Mouse (Mus musculus) adrenal gland, postnatal 0 days (tissue): ENCODE results near the gene Rcor2. TPM values are rescaled to one million over a fixed set of nuclear protein-coding genes. Genes with fewer than 3 reads are reported as not detected.

ENCODE experiments used
- polyA plus RNA-seq: library from polyadenylated mRNA; unstranded; fragments of >200 nt; fragmentation: Nextera tagmentation; extraction: Ambion mirVana; gene quantifications from 2 replicates; pipeline ENCODE4 v1.2.1, GENCODE M21; 2015

Gene Rcor2
- polyA plus RNA-seq = 4.2 and 4.9 TPM in 2 replicates

DNA sequence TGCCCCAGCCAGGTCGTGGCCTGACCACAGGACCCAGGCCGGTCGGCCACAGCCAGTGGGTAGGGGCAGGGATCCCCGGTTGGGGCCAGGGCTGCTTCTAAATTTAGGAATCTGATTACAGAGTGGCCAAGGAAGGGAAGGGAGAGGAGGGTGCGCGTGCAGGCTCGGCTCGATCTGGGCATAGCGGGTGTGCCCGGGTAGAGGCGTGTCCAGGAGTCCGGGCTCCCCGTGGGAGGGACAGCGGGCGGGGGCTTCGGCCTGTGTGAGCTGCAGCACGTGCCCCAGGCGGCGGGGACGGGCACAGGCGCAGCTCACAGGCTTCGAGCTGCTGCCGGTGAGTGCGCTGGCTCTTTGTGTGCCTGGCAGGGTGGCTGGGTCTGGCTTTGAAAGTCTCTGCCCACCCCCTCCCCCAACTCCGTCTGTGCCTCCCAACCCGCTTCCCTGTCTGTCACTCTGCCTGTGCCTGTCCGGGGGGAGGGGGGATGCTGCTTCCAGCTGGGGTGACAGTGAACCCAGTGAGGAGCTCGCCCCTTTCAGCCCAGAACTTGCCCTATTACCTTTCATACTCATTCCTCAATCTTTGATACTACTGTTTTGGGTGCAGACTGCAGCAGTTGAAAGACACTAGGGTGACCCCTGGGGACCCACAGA lies at the start of gene Rcor2:
Gene Rcor2 (plus strand): TSS at position 235 of the 651 bp plus-strand sequence.

DNA sequence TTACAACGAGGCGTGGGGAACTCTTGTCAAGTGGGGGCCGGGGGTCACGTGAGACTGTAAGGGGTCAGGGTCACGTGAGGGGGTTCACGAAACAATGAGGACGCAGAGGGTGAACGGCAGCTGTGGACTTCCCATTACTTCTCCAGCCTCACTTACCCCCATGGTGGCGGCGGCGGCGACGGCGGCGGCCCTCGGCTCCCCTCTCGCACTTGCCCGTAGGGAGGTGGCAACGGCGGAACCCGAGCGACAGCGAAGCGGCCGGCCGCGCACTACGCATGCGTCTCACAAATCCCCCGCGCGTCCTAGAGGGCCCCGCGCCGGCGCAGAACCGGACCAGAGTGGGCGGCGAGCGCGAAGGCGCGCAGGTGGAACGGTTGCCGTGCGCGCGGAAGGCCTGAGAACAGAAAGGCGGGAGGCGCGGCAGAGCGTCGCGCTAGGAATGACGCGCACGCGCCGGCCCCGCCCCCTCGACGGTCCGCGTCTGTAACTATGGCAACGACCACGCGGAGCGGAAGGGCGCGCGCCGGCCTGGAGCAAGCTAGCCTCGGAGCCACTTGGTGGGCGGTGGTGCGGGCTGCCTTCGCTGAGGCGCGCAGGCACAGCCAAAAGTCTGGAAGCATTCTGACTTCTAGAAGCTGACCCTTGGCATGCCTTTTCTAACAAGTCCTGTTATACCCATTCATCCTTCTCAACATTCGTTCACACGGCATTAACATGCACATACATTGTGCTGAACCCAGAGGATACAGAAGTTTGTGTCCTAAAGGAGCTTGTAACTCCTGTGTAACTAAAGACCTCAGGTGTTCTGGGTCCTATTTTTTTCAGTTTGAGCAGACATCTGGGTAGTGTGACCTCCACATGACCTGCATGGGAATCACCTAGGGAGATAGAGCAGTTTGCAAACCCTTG lies 26.1 kb upstream of the Rcor2 start, which contains the start of gene Naa40:
Gene Naa40 (minus strand): TSS at position 402 of the 909 bp plus-strand sequence.

Other genes with a start within 250 kb of the Rcor2 start
- 8.6 and 12.4 TPM in 2 replicates for gene Fermt3, start 247.9 kb upstream of the Rcor2 start, polyA plus RNA-seq
- gene Stip1, start 227.4 kb upstream of the Rcor2 start, polyA plus RNA-seq = 63.4 and 96.8 TPM in 2 replicates
- gene Macrod1, start 210.5 kb upstream of the Rcor2 start, polyA plus RNA-seq = 20.7 and 38.8 TPM in 2 replicates
- 2.6 and 4.1 TPM in 2 replicates for gene Flrt1, start 161.6 kb upstream of the Rcor2 start, polyA plus RNA-seq
- 131 and 158 TPM in 2 replicates for gene Otub1, start 61.0 kb upstream of the Rcor2 start, polyA plus RNA-seq
- gene Cox8a, start 49.7 kb upstream of the Rcor2 start, polyA plus RNA-seq = 1,475 and 1,664 TPM in 2 replicates
- gene Naa40, start 26.1 kb upstream of the Rcor2 start, polyA plus RNA-seq = 15.9 and 22.8 TPM in 2 replicates
- gene Mark2, start 74.5 kb downstream of the Rcor2 start, polyA plus RNA-seq = 22.2 and 27.2 TPM in 2 replicates
- 14.2 and 15.1 TPM in 2 replicates for gene Spindoc, start 115.7 kb downstream of the Rcor2 start, polyA plus RNA-seq
- 5.1 and 6.6 TPM in 2 replicates for gene 2700081O15Rik, start 150.3 kb downstream of the Rcor2 start, polyA plus RNA-seq
- gene Rtn3, start 216.0 kb downstream of the Rcor2 start, polyA plus RNA-seq = 138 and 168 TPM in 2 replicates
- 15.2 and 19.8 TPM in 2 replicates for gene Atl3, start 226.7 kb downstream of the Rcor2 start, polyA plus RNA-seq